Mouse (Mus musculus): ENCODE measurements around the gene Rgs6.

The Rgs6 gene

DNA sequence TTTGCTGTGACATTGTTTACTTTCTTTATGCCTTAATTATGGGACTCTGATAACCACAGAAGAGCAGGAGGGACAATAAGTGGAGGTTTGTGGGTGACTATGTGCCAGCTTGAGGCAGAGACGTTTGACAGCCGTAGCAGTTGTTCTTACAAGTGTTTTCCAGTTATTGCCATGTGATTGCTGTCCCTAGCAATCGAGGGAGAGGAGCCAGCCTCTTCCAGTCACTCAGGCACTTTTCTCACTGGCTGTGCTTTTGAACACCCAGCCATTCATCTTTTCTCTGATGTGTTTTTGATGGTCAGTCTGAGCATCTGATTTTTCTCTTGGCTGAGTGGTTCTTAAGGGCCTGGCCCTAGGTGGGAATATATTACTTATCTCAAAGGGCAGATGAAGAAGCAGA lies 166.4 kb downstream of the Rgs6 start:
- no peak for DNase-seq (ENCODE audit: low read depth, low spot score)

DNA sequence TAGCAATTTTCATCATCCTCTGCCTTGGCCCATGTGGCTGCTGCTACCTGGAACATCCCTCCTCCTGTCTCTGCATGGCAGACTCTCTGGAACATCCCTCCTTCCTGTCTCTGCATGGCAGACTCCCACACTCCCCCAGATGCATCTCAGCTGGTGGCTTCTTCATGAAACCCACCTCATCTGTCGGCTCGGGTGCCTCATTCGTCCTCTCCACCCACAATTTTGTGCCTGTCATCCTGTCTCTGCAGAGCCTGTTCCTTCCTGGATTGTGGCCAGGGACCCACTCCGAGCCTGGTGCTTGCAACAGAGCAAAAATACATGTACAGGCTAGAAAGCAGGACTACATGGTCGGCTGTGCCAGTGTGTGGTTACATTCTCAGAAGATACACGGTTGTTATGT lies 168.7 kb downstream of the Rgs6 start:
- no peak for DNase-seq (ENCODE audit: low read depth, low spot score)

DNA sequence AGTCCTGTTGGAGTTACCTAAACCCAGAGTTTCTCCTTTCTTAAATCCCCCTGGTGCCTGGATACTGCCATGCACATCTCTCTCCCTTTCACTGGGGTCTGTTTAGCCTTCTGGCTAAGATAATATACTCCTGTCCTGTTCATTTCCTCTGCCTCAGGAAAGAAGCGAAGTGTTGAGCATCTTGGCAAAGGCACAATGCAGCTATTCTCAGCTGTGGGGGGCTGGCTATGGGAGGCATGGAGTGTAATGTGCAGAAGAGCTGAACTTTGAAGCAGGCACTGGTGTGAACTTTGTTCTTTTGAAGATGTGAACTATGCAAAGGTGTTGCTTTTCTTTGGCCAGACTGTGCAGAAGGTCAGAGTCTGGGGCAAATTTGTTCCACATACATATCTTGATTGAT lies 169.3 kb downstream of the Rgs6 start:
- no peak for DNase-seq (ENCODE audit: low read depth, low spot score)

DNA sequence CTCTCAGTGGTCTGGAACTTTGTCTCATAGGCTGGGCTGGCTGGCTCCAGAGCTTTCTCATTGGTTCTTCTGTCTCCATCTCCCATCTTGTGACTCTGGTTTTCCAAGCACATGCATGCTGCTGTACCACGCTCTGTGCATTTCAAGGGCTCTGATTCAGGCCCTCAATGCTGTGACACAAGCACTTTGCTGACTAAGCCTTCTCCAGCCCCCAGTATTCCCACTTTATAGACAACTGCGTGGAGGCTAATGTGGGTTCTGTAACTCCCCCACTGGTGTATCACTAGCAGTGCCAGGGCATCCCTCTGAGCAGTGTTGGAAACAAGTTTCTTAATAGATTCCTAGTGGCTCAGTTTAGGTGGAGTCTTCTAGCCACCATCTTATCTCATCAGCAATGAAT lies 174.0 kb downstream of the Rgs6 start:
- DNase-seq (ENCODE audit: low read depth, low spot score), result no peak

DNA sequence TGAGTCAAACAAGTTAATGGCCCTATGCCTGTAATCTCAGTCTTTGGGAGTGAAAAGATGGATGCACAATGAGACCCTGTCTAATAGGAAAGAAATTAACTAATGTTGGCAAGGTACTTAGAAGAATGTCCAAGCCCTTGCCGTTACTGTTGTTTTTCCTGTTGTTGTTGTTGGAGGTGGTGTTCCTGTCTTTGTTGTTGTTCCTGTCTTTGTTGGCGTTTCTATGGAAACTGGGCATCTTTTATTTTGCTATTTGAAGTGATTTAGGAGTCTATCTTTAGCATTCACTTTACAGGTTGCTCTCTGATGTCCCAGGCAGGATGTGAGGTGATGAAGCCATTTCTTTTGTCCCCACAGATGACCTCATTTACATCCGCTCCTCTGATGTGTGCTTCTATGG lies 180.6 kb downstream of the Rgs6 start:
- DNase-seq (ENCODE audit: low read depth, low spot score), result no peak

DNA sequence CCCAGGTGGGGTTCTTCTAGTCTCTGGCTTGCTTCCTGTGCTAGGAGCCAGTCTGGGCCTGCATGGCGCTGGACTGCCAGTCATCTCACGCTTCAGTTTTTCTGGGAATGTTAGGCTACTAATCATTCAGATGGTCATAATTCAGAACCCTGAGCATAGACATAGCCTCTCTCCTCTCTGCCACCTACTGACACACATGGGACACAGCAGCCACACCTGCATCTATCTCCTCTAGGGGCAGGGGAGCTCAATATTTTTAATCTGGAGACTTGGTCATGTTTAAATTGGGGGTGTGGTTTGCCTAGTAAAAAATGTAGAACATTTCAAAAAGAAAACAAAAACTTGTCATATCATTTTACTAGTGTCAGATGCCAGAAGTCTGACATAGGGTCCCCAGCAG lies 184.1 kb downstream of the Rgs6 start:
- no peak for DNase-seq (ENCODE audit: low read depth, low spot score)

DNA sequence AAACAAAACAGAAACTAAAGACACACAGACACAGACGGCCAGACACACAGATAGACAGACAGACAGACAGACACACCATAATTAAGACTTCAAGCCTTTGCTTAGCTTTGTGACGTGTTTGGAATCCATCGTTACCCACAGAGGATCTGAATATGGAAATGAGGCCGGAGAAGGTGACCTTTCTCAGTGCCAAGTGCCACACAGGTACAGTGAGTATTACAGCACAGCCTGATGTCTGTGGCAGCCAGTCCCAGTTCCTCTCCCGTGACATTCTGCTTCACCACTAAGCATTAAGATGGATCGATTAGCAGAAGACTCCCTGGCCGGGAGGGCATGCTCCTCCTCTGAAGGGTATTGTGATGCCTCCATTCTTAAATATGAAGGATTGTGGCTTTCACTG lies 186.5 kb downstream of the Rgs6 start:
- DNase-seq (ENCODE audit: low read depth, low spot score), result no peak

DNA sequence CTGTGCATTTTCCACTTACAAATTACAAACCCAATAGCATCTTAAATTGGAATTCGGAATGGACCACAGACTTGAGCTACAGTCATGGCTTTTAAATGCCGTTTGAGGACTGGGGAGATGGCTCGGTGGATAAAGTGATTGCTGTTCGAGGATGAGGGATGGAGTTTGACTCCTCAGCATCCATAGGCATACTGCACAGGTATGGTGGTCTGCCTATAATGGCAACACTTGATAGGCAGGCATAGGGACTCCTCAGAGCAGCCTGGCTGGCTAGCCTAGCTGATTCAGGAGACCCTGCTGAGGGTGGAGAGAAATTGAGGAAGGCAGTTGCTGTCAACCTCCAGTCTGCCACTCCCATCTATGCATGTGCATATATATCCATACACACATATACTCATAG lies 188.6 kb downstream of the Rgs6 start:
- no peak for DNase-seq (ENCODE audit: low read depth, low spot score)

DNA sequence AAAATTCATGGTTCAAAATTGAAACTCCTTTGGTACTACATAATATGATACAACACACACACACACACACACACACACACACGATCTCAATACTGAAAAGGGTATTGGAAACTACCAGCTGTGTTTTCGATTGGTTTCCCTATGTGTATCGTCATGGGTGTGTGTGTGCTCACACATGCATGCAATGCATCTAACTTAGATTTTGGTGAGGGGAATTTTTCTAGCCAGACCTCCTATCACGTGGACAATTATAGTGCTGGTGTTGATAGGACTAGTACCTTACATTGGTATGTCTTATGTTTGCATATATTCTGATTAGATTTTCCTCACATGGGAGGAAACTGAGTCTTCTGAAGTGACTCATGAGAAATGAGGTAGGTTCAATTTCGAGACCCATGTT lies 192.8 kb downstream of the Rgs6 start:
- no peak for DNase-seq (ENCODE audit: low read depth, low spot score)

DNA sequence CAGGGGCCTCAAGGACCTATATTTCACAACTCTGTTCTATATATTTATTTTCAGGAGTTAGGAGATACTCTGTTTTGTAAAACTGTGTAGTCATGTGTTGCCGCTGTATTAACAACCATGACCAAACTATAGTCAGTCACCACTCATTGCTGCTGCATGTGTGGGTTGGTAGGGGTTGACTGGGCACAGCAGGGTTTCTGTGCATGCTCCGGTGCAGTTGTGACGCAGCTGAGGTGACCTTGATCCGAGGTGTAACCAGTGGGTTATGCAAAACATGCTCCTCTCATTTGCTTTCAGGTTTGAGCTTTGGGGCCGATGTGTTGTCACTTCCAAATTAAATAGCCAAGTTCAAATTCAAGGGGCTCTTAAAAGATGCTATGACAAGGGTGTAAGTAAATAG lies 193.3 kb downstream of the Rgs6 start:
- DNase-seq (ENCODE audit: low read depth, low spot score), result no peak

DNA sequence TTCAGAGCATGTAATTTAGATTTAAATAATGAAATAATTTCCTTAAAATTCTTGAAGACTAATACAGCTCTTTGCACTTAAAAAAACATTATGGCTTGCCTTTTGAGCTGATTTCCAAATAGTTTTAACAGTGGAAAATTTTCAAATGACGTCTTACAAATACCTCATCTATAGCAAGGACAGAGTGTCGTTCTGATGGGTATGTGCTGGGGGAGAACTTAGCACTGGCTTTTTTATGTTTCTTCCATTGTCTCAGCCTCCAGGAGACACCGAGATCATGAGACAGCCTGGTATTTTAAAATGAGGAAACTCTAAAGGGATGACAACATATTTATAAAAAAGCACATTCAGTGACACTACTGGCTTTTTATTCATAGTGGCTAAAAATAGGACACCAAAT lies 204.0 kb downstream of the Rgs6 start:
- DNase-seq (ENCODE audit: low read depth, low spot score), result no peak

DNA sequence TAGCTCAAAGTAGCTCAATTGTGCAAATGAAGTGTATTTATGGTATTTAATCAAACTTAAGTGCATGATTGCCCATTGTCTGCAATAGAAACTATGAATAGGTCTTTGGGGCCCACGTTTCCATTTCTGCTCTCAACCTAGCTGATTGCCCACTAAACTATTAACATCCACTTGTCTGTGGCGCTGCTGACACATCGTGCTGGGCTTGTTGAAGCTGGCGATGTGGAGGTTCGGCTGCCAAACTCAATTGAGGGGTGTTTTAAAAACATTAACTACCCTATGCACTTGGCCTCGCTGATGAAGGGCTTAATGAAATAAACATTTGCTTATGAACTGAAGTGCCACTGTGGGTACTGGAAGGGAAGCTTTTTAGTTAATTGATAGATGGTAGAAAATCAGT lies 211.8 kb downstream of the Rgs6 start:
- no peak for DNase-seq (ENCODE audit: low read depth, low spot score)

DNA sequence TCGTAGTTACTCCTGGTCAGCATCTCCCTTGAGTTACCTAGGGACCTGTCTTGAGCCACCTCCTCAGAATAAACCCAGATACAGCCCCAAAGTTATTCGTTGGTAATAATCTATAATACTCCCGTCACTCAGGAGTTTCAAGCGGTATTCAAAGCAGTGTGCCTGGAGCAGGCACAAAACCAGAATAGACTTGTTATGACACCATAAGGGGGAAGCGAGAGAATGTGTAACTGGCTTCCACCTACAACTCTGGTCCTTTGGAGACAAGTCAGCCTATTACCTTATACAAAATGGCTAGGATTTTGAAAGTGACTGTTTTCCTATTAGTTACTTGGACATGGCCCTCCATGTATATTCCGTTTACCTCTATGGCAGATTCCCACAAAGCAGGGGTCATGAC lies 213.6 kb downstream of the Rgs6 start:
- no peak for DNase-seq (ENCODE audit: low read depth, low spot score)

DNA sequence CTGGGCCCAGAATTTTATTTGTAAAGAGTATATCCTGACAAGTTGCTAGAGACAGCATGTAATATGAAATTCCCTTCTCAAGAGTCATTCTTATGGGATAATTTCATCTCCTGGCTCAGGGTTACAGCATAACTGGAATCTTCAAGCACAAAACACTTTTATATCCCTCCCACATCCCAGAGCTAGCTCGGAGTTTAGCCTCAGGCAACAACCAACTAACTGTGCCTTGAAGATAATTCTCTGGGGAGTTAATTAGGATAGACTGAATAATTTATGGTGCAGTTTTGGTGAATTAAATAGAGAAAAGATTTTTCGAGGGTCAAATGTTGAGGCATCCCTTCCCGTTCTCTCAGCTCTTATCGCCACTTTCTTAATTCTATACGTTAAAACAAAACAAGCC lies 214.6 kb downstream of the Rgs6 start:
- DNase-seq (ENCODE audit: low read depth, low spot score), result no peak

DNA sequence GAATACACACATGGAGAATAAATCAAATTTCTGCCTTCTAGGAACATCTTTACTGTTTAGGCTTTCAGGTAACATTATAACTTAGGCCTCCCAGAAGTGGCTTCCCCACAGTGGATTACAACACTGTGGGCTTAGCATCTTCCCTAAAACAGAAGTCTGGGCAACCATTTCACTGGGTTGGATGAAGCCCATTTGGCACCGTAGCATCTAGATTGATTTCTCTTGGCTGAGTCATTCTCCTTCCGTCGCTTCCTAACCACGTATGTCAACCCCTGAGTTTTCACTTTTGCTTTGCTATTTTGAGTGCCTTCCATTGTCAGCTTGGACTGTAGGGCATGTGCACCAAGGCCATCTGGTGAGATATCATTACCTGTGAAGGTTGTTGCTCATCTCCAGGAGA lies 217.1 kb downstream of the Rgs6 start:
- no peak for DNase-seq (ENCODE audit: low read depth, low spot score)

DNA sequence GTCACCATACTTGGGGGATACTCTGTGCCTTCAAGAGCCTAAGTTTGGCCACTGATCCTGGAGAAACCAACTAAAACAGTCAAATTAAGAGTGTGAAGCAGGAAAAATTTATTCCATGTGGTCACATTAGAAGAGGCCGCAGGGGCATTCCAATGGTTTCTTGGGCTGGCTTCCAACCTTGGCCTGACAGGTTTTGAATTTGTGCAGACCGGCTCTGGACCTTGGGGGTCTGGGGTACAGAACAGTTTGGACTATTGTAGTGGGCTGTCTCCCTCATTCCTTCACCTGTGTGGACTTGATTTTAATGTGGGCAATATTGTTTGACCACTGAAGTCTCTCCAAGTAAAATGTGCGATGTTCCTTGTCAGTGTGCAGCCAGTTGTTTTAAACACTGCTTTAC lies 222.5 kb downstream of the Rgs6 start:
- DNase-seq (ENCODE audit: low read depth, low spot score), result no peak

DNA sequence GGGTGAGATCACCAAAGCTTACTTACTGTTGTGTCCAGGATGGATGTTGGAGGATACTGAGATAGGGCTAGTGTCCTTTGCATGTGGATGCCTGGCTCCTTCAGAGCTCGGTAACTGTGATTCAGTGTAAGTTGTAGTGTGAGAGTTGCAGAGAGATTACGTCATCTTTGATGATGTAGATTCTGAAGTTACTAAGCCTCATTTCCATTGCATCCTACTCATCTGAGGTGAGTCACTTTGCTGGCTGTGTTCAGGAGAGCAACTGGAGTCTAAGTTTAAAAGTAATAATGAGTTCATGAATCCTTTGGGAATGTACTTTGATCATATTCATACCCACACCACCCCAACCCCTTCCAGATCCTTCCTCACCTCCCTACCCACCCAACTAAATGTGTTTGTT lies 227.9 kb downstream of the Rgs6 start:
- no peak for DNase-seq (ENCODE audit: low read depth, low spot score)

DNA sequence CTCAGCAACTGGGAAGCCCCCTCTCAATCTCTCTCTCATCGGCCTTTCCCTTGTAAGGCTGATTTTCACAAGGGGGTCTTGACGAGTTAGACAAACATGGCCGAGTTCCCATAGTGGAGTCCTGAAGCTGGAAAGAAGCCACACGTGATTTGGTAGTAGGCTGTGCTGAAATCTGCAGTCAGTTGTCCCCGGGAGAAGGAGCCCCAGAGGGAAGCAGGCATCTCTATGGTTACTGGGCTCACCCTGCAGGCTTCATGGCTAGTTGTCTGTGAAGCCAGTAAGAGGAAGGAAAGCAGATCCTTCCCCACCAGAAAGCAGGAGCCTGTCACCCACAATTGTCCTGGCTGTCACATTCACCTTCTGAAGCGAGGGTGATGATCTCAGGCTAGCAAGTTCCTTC lies 231.2 kb downstream of the Rgs6 start:
- DNase-seq (ENCODE audit: low read depth, low spot score), result no peak

DNA sequence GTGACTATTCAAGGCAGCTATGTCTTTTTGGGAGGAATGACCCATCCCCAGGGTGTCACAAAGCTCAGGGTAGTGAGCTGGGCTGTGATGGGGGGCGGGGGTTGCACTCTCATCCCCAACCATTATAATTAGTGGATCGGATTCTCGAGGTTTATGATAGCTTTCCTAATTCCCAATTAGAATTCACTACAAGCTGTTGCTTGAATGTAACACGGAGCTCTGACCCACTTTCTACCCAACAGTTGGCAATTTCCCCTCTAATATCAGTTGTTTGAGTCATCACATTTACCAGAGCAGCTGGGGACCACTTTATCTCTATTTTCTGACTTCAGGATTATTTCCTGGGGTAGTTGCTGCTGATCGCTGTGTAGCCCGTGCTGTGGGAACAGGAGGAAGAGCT lies 231.9 kb downstream of the Rgs6 start:
- DNase-seq (ENCODE audit: low read depth, low spot score), result no peak

DNA sequence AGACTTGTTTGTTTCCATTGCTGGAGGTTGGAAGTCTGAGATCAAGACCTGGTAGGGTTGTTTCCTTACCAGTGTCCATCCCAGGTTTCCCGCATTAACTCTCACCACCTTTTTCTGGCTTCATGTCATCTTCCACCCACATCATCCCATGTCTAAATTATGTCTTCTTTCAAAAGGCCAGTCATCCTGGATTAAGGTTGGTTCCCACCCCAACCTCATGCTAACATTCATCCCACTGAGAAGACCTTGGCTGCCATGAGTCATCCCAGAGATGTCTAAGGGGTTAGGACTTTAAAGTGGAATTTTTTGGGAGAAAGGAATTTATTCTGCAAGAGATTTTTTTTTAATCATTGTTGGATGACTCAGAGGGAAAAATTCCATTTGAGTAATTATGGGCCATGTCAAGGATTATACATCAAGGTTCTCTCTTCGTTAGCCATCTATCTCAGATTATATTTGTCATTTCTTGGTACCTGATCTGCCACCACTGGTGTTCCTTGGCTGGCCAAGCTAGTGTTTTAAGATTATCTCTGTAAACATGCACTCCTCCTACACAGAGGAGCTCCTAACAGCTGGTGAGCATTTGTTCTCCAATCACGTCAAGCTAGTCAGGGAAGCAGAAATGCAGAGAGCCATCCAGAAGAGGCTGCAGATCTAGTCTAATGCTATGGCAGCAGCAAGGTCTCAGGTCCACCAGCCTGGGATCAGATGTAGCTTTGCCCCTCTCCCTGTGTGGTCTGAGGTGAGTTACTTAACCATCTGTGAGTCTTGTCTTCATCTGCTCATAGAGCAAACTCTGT lies 234.9 kb downstream of the Rgs6 start:
- DNase-seq (ENCODE audit: low read depth, low spot score), result no peak

DNA sequence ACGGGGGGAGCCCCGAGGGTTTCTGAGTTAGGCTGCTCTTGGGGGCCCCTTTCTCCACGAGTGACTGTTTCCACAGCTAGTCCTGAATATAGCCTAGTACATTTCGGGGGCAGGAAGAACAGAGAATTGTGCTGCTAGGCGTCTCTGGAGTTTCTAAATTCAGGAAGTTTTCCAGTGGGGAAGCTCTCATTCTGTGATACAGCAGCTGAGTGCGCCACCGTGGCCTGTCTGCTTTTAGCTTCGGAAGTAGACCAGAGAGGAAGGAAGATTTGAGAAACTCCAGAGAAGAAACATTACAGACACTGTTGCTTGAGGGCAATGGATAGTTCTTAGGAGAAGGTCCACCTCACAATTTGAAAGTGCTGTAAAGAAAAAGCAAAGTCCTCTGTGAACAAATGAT lies 242.2 kb downstream of the Rgs6 start:
- DNase-seq (ENCODE audit: low read depth, low spot score), result no peak

DNA sequence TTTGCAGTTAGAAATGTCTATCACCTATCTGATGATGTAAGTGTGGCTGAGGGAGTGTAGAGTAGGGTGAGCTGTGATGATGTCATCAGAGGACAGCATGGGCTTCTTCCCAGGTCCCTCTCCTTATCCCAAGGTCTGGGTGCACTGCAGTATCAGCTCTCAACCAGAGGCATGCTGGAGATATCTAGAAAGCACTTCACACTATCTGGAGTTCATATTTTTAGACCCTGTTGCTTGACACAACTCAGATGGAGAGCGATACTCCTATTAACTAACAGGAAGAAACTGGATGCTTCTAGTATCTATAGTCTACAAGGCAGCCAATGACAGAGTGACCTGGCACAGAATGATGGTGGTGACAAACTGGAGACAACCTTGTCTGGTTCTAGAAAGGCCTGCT lies 250.5 kb downstream of the Rgs6 start:
- no peak for DNase-seq (ENCODE audit: low read depth, low spot score)

DNA sequence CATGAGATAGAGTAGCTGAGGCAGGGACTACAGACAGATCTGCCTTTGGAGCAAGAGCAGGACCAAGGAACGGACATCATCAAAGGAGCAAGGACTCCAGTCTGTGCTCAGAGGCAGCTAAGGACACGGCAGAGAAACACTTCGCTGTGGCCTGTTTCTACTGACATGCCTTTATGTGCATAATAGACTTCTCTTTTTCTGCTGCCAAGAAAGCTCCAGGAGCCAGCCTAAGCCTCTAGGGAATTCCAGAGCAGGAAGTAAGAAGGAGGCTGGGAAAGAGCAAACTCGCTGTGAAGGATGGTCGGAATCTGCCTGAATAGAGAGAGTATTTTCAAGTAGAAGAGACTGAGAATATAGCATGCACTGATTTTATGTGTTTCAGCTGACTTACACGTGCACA lies 253.5 kb downstream of the Rgs6 start:
- DNase-seq (ENCODE audit: low read depth, low spot score), result no peak

DNA sequence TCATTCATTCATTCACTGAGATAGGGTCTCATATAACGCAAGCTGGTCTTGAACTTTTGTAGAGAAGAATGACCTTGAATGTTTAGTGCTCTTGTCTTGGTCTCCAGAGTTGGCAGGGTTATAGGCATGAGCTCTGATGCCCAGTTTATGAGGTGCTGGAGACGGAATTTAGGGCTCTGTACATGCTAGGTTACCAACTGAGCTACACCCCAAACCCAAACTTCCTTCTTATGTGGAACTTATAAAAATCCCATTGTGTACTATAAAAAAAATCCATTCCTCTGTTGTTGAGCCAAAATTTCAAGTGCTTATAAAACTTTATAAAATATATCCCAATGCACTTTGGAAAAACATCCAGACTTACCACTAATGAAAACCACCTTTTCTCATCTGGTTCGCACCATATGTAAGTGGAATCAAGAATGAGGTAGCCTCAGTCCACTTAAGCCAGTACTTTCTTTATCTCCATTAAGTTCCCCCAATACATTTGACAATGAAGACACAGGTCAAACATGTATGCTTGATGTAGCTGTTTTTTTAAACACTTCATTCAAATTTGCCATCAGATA lies 260.3 kb downstream of the Rgs6 start:
- DNase-seq (ENCODE audit: low read depth, low spot score), result no peak

Measured in brain, embryonic 18.5 days (tissue).